Mouse (Mus musculus) C2C12 (cell line): ENCODE measurements around the gene Kcnma1.

Experiments used
- CEBPB ChIP-seq: IDR thresholded peaks from one replicate; pipeline ENCODE4 v1.6.1; 2011; ENCODE audit warnings: low read depth, mild to moderate bottlenecking, control low read depth, moderate library complexity
- CTCF ChIP-seq: IDR thresholded peaks from one replicate; pipeline ENCODE4 v1.5.1; 2011; ENCODE audit not compliant: control insufficient read depth, insufficient read depth, insufficient read length
- MAX ChIP-seq: IDR thresholded peaks from one replicate; pipeline ENCODE4 v1.6.1; 2011; ENCODE audit warnings: mild to moderate bottlenecking, control low read depth
- USF1 ChIP-seq: IDR thresholded peaks from one replicate; pipeline ENCODE4 v1.6.1; 2011; ENCODE audit warnings: low read depth, mild to moderate bottlenecking, control low read depth, moderate library complexity

GRCm38 (mm10) chr14:23397642-23398041 is 616.6 kb downstream of the Kcnma1 start:
- TF ChIP-seq CTCF (no peak), USF1 (no peak), MAX (no peak), CEBPB (no peak)
